Mouse (Mus musculus): ENCODE measurements around the gene Cox5b. TPM values are rescaled to one million over a fixed set of nuclear protein-coding genes. Genes with fewer than 3 reads are reported as not detected.
A peak's percentile ranks its signal among the peaks of the same experiment; 100 is the strongest.

Cox5b gene
- 466 and 531 TPM in 2 replicates for polyA plus RNA-seq (2014; fragmentation: Nextera tagmentation; extraction: Ambion mirVana)

GRCm38 (mm10) chr1:36691271-36692155 lies at the start of gene Cox5b:
Gene Cox5b, plus strand, starts transcription at chr1:36691449.
- ATAC-seq (ENCODE audit: low FRiP score): peak; percentile 96
- no peaks in the 10 kb centered on the region for H3K27me3 ChIP-seq (ENCODE audit: control insufficient read depth, insufficient read depth, low read length)
- peak; percentile 99 for DNase-seq (ENCODE audit: low spot score, missing footprints)
- no peaks in the 10 kb centered on the region for H3K9me3 ChIP-seq (ENCODE audit: control insufficient read depth, low read length)
- H3K27ac ChIP-seq (ENCODE audit: low read depth, low read length): no peak within 1 kb of the TSS
- peaks cover 6% of the 10 kb centered on the region; the same call in 1 of the 2 replicates for H3K4me1 ChIP-seq (ENCODE audit: control insufficient read depth, insufficient read depth, low read length)
- peak within 1 kb of the TSS; percentile 89 for H3K4me3 ChIP-seq (ENCODE audit: low read depth, low read length)
- H3K36me3 ChIP-seq (ENCODE audit: control insufficient read depth, insufficient read depth, low read length): peaks cover 8% of the 10 kb centered on the region; the same call in 1 of the 2 replicates
- peak within 1 kb of the TSS; percentile 93 for H3K4me2 ChIP-seq
- H3K9ac ChIP-seq (ENCODE audit: low read length): peak within 1 kb of the TSS; percentile 85
- 1% methylated on average over 62 of the region's 68 CpGs for WGBS

DNA sequence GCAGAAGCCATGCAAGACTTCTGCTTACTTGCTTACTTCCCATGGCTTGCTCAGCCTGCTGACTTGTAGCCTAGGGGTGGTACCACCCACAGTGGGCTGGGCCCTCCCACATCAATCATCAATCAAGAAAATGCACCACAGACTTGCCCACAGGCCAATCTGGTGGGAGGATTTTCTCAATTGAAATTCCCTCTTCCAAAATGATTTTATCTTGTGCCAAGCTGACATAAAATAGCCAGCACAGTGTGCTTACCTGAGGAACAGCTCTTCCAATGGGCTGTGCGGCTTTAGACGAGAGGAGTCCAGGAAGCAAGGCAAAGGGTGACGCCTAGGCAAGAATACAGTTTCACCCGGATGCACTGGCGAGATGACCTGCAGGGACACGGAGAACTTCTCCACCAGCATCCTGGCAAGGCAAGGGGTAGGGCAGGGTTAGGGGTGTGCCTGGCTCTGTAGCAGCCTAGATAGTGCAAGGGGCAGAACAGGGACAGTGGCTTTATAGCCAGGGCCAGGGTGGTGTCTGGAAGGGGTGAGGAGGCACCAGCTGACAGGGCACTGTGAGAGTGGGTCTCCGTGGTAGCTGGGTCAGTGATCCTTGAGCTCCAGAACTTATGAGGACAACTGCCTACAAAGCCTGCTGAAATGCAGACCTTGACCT lies 47.2 kb upstream of the Cox5b start:
- Histone ChIP-seq H3K4me3 (ENCODE audit: low read depth, low read length) (no peak overlapping the region), H3K4me1 (ENCODE audit: control insufficient read depth, insufficient read depth, low read length) (no peaks in the 10 kb centered on the region), H3K27me3 (ENCODE audit: control insufficient read depth, insufficient read depth, low read length) (no peaks in the 10 kb centered on the region), H3K36me3 (ENCODE audit: control insufficient read depth, insufficient read depth, low read length) (no peaks in the 10 kb centered on the region), H3K27ac (ENCODE audit: low read depth, low read length) (no peak overlapping the region), H3K4me2 (no peak overlapping the region), H3K9me3 (ENCODE audit: control insufficient read depth, low read length) (no peaks in the 10 kb centered on the region), H3K9ac (ENCODE audit: low read length) (no peak overlapping the region)
- peak; percentile 62 for DNase-seq (ENCODE audit: low spot score, missing footprints)
- 92% methylated on average over 7 of the region's 7 CpGs for WGBS
- no peak for ATAC-seq (ENCODE audit: low FRiP score)

- Histone ChIP-seq H3K9me3 (ENCODE audit: control insufficient read depth, low read length) (no peaks in the 10 kb centered on the region), H3K4me1 (ENCODE audit: control insufficient read depth, insufficient read depth, low read length) (no peaks in the 10 kb centered on the region), H3K27ac (ENCODE audit: low read depth, low read length) (no peak overlapping the region), H3K4me2 (no peak overlapping the region), H3K36me3 (ENCODE audit: control insufficient read depth, insufficient read depth, low read length) (no peaks in the 10 kb centered on the region), H3K9ac (ENCODE audit: low read length) (no peak overlapping the region), H3K4me3 (ENCODE audit: low read depth, low read length) (no peak overlapping the region), H3K27me3 (ENCODE audit: control insufficient read depth, insufficient read depth, low read length) (no peaks in the 10 kb centered on the region)
- DNase-seq (ENCODE audit: low spot score, missing footprints): no peak
- ATAC-seq (ENCODE audit: low FRiP score): no peak
- 91% methylated on average over 9 of the region's 9 CpGs for WGBS
Observed at GRCm38 (mm10) chr1:36644615-36645007, 46.6 kb upstream of the Cox5b start.

GRCm38 (mm10) chr1:36646285-36646684 lies 45.0 kb upstream of the Cox5b start:
- H3K36me3 ChIP-seq (ENCODE audit: control insufficient read depth, insufficient read depth, low read length): no peaks in the 10 kb centered on the region
- no peak overlapping the region for H3K9ac ChIP-seq (ENCODE audit: low read length)
- DNase-seq (ENCODE audit: low spot score, missing footprints) (no peak), ATAC-seq (ENCODE audit: low FRiP score) (no peak)
- H3K27ac ChIP-seq (ENCODE audit: low read depth, low read length): no peak overlapping the region
- no peak overlapping the region for H3K4me2 ChIP-seq
- 72% methylated on average over 3 of the region's 3 CpGs for WGBS
- H3K27me3 ChIP-seq (ENCODE audit: control insufficient read depth, insufficient read depth, low read length): no peaks in the 10 kb centered on the region
- H3K4me1 ChIP-seq (ENCODE audit: control insufficient read depth, insufficient read depth, low read length): no peaks in the 10 kb centered on the region
- no peak overlapping the region for H3K4me3 ChIP-seq (ENCODE audit: low read depth, low read length)
- no peaks in the 10 kb centered on the region for H3K9me3 ChIP-seq (ENCODE audit: control insufficient read depth, low read length)

DNA sequence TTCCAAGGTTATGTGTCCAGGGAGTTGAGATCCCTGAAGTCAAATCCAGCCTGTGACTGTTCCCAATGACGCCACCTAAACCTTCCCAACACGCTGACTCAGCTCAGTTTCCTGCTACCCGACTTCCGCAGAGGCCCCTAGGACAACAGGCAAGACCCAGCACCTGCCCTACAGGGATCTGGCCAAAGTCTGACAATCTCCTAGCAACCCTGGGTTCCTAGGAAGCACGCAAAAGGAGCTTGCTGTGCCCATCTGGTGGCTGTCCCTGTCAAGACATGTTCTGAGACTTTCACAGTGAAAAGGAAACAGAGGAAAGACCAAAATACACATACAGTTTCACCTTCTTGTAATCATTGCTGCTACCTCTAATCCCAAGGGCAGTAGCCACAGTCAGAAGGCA lies 43.6 kb upstream of the Cox5b start:
- Histone ChIP-seq H3K27me3 (ENCODE audit: control insufficient read depth, insufficient read depth, low read length) (no peaks in the 10 kb centered on the region), H3K9me3 (ENCODE audit: control insufficient read depth, low read length) (no peaks in the 10 kb centered on the region), H3K4me3 (ENCODE audit: low read depth, low read length) (no peak overlapping the region), H3K27ac (ENCODE audit: low read depth, low read length) (no peak overlapping the region), H3K9ac (ENCODE audit: low read length) (no peak overlapping the region), H3K4me2 (no peak overlapping the region), H3K4me1 (ENCODE audit: control insufficient read depth, insufficient read depth, low read length) (no peaks in the 10 kb centered on the region), H3K36me3 (ENCODE audit: control insufficient read depth, insufficient read depth, low read length) (no peaks in the 10 kb centered on the region)
- ATAC-seq (ENCODE audit: low FRiP score): no peak
- no peak for DNase-seq (ENCODE audit: low spot score, missing footprints)
- WGBS: 77% methylated on average over 5 of the region's 5 CpGs

DNA sequence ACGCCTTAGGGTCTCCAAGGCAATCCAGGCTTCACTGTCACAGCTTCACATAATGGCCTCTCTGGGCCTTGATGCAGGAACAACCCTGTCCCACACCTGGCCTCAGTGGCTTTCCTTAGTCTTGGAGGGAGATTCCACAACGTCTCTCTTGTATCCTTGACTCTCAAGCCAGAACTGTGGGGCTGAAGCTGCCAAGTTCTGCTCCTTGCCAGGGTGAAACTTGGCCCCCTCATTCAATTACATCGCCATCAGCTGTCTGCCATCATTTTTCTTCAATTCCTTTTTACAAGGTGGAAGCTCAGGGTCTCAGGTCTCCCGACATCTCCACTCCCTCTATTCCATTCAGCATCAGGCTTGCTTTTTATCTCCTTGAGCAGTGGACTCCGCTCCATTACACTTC lies 36.2 kb upstream of the Cox5b start:
- ATAC-seq (ENCODE audit: low FRiP score) (no peak), DNase-seq (ENCODE audit: low spot score, missing footprints) (no peak)
- no peaks in the 10 kb centered on the region for H3K27me3 ChIP-seq (ENCODE audit: control insufficient read depth, insufficient read depth, low read length)
- no peak overlapping the region for H3K4me3 ChIP-seq (ENCODE audit: low read depth, low read length)
- 81% methylated on average over 5 of the region's 5 CpGs for WGBS
- H3K27ac ChIP-seq (ENCODE audit: low read depth, low read length): no peak overlapping the region
- H3K9ac ChIP-seq (ENCODE audit: low read length): no peak overlapping the region
- no peaks in the 10 kb centered on the region for H3K4me1 ChIP-seq (ENCODE audit: control insufficient read depth, insufficient read depth, low read length)
- H3K36me3 ChIP-seq (ENCODE audit: control insufficient read depth, insufficient read depth, low read length): no peaks in the 10 kb centered on the region
- no peaks in the 10 kb centered on the region for H3K9me3 ChIP-seq (ENCODE audit: control insufficient read depth, low read length)
- no peak overlapping the region for H3K4me2 ChIP-seq

DNA sequence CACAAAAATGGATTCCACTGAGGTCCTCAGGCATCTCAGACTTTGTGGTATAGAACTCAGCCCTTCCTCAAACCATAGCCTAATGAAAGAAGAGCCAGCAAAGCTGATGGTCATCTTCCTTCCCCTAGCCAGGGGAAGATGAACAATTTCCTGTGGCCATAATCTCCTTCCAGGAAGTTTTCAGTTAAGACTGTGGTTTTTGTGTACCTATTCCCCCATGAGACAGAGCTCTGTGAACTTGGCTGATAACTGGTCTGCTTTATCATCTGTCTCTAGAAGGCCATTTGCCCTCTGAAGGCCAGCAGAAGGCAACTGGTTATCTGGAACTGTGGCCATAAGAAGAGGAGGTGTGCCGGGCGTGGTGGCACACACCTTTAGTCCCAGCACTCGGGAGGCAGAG lies 35.0 kb upstream of the Cox5b start:
- DNase-seq (ENCODE audit: low spot score, missing footprints) (no peak), ATAC-seq (ENCODE audit: low FRiP score) (no peak)
- H3K36me3 ChIP-seq (ENCODE audit: control insufficient read depth, insufficient read depth, low read length): no peaks in the 10 kb centered on the region
- H3K27ac ChIP-seq (ENCODE audit: low read depth, low read length): no peak overlapping the region
- no peaks in the 10 kb centered on the region for H3K9me3 ChIP-seq (ENCODE audit: control insufficient read depth, low read length)
- H3K27me3 ChIP-seq (ENCODE audit: control insufficient read depth, insufficient read depth, low read length): no peaks in the 10 kb centered on the region
- H3K4me1 ChIP-seq (ENCODE audit: control insufficient read depth, insufficient read depth, low read length): no peaks in the 10 kb centered on the region
- H3K4me3 ChIP-seq (ENCODE audit: low read depth, low read length): no peak overlapping the region
- WGBS: 88% methylated on average over 3 of the region's 3 CpGs
- no peak overlapping the region for H3K4me2 ChIP-seq
- H3K9ac ChIP-seq (ENCODE audit: low read length): no peak overlapping the region

GRCm38 (mm10) chr1:36657658-36658415 lies 33.4 kb upstream of the Cox5b start:
- no peak for ATAC-seq (ENCODE audit: low FRiP score)
- no peak overlapping the region for H3K9ac ChIP-seq (ENCODE audit: low read length)
- WGBS: 78% methylated on average over 4 of the region's 4 CpGs

More at GRCm38 (mm10) chr1:36657658-36658415, 33.4 kb upstream of the Cox5b start:
- Histone ChIP-seq H3K4me3 (ENCODE audit: low read depth, low read length) (no peak overlapping the region), H3K9me3 (ENCODE audit: control insufficient read depth, low read length) (no peaks in the 10 kb centered on the region), H3K4me2 (no peak overlapping the region), H3K27me3 (ENCODE audit: control insufficient read depth, insufficient read depth, low read length) (no peaks in the 10 kb centered on the region), H3K36me3 (ENCODE audit: control insufficient read depth, insufficient read depth, low read length) (no peaks in the 10 kb centered on the region), H3K27ac (ENCODE audit: low read depth, low read length) (no peak overlapping the region), H3K4me1 (ENCODE audit: control insufficient read depth, insufficient read depth, low read length) (no peaks in the 10 kb centered on the region)
- DNase-seq (ENCODE audit: low spot score, missing footprints): no peak

All from midbrain, embryonic 11.5 days (tissue).